Mouse (Mus musculus): ENCODE data around the gene Muc3a. TPM values are rescaled to one million over a fixed set of nuclear protein-coding genes. Genes with fewer than 3 reads are reported as not detected.

The Muc3a gene
- polyA plus RNA-seq, 1 experiment from 2014 or later, result not detected

DNA sequence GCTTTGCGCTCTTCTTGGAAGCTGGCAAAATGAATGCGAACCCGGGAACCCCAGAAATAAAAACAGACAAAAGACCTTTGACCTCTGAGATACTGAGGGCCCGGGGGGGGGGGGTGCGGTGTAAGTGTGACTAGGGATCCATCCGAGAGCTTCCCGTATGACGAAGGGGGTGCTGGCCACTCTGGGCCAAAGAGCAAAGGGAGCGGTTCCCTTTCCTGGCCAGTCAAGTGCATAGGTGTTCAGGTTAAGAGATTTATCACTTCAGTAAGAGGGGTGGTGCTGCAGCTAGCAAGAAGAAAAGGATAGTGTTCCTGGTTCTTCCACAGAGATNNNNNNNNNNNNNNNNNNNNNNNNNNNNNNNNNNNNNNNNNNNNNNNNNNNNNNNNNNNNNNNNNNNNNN lies 46.2 kb downstream of the Muc3a start:
- Histone ChIP-seq H3K36me3 (ENCODE audit: control insufficient read depth, insufficient read depth, low read length) (no peaks in the 10 kb centered on the region), H3K27ac (replicated peaks in 1 of 2; ENCODE audit: control insufficient read depth in 1 of 2, insufficient read depth in 1 of 2, low read depth in 2 of 2, low read length in 2 of 2) (no peak overlapping the region), H3K27me3 (ENCODE audit: control insufficient read depth, insufficient read depth, low read length) (no peaks in the 10 kb centered on the region), H3K9me3 (ENCODE audit: control insufficient read depth, low read length) (no peaks in the 10 kb centered on the region), H3K4me2 (ENCODE audit: low read length) (no peak overlapping the region), H3K9ac (ENCODE audit: low read length) (no peak overlapping the region), H3K4me3 (ENCODE audit: control insufficient read depth in 1 of 2, insufficient read depth in 1 of 2, low read depth in 1 of 2, low read length in 2 of 2) (no peak overlapping the region), H3K4me1 (ENCODE audit: control insufficient read depth in 2 of 2, insufficient read depth in 2 of 2, low read length in 2 of 2) (no peaks in the 10 kb centered on the region)
- WGBS, result 72% methylated on average over 9 of the region's 9 CpGs
- no peak for ATAC-seq (ENCODE audit: insufficient number of reproducible peaks, insufficient read depth, low FRiP score, low read depth)

GRCm38 (mm10) chr5:137161853-137162252 lies 50.3 kb downstream of the Muc3a start:
- no peaks in the 10 kb centered on the region for H3K9me3 ChIP-seq (ENCODE audit: control insufficient read depth, low read length)
- 59% methylated on average over 4 of the region's 4 CpGs for WGBS

DNA sequence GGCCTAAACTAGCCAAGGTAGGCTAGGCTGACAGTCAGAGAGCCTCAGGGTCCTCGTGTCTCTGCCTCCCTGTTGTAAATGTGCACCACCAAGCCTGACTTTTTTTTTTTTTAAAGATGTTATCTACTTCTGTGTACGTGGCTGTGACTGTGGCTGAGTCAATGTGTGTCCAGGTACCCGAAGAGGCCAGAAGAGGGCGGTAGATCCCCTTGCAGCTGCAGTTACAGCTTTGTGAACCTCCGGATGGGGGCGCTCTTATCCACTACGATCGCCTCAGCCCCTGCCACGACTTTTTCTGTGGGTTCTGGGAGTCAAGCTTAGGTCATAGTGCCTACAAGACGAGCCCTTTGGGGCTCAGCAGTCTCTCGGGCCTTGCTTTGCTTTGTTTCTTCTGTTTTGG lies 52.7 kb downstream of the Muc3a start:
- peaks cover 5% of the 10 kb centered on the region; the same call in 1 of the 2 replicates for H3K9me3 ChIP-seq (ENCODE audit: control insufficient read depth, low read length)
- H3K4me2 ChIP-seq (ENCODE audit: low read length), result no peak overlapping the region
- H3K27ac ChIP-seq (replicated peaks in 1 of 2; ENCODE audit: control insufficient read depth in 1 of 2, insufficient read depth in 1 of 2, low read depth in 2 of 2, low read length in 2 of 2), result no peak overlapping the region
- ATAC-seq (ENCODE audit: insufficient number of reproducible peaks, insufficient read depth, low FRiP score, low read depth), result no peak
- no peaks in the 10 kb centered on the region for H3K27me3 ChIP-seq (ENCODE audit: control insufficient read depth, insufficient read depth, low read length)
- H3K4me1 ChIP-seq (ENCODE audit: control insufficient read depth in 2 of 2, insufficient read depth in 2 of 2, low read length in 2 of 2), result no peaks in the 10 kb centered on the region
- no peaks in the 10 kb centered on the region for H3K36me3 ChIP-seq (ENCODE audit: control insufficient read depth, insufficient read depth, low read length)
- no peak overlapping the region for H3K4me3 ChIP-seq (ENCODE audit: control insufficient read depth in 1 of 2, insufficient read depth in 1 of 2, low read depth in 1 of 2, low read length in 2 of 2)
- H3K9ac ChIP-seq (ENCODE audit: low read length), result no peak overlapping the region
- WGBS, result 27% methylated on average over 11 of the region's 11 CpGs

More at GRCm38 (mm10) chr5:137161853-137162252, 50.3 kb downstream of the Muc3a start:
- H3K4me3 ChIP-seq (ENCODE audit: control insufficient read depth in 1 of 2, insufficient read depth in 1 of 2, low read depth in 1 of 2, low read length in 2 of 2), result no peak overlapping the region
- H3K4me1 ChIP-seq (ENCODE audit: control insufficient read depth in 2 of 2, insufficient read depth in 2 of 2, low read length in 2 of 2), result no peaks in the 10 kb centered on the region
- no peaks in the 10 kb centered on the region for H3K27me3 ChIP-seq (ENCODE audit: control insufficient read depth, insufficient read depth, low read length)
- H3K9ac ChIP-seq (ENCODE audit: low read length), result no peak overlapping the region
- no peak overlapping the region for H3K27ac ChIP-seq (replicated peaks in 1 of 2; ENCODE audit: control insufficient read depth in 1 of 2, insufficient read depth in 1 of 2, low read depth in 2 of 2, low read length in 2 of 2)
- no peak for ATAC-seq (ENCODE audit: insufficient number of reproducible peaks, insufficient read depth, low FRiP score, low read depth)
- H3K4me2 ChIP-seq (ENCODE audit: low read length), result no peak overlapping the region
- H3K36me3 ChIP-seq (ENCODE audit: control insufficient read depth, insufficient read depth, low read length), result no peaks in the 10 kb centered on the region

Other genes with a start within 250 kb of the Muc3a start
- gene Cldn15, start 245.8 kb downstream of the Muc3a start, polyA plus RNA-seq (2014; fragmentation: Nextera tagmentation; extraction: Ambion mirVana), result 5.3 TPM in 2 replicates
- 36.7 and 38.3 TPM in 2 replicates for gene Plod3, start 225.4 kb downstream of the Muc3a start, polyA plus RNA-seq (2014; fragmentation: Nextera tagmentation; extraction: Ambion mirVana)
- 77.0 and 83.5 TPM in 2 replicates for gene Znhit1, start 224.4 kb downstream of the Muc3a start, polyA plus RNA-seq (2014; fragmentation: Nextera tagmentation; extraction: Ambion mirVana)
- 0.09 TPM in 1 of 2 replicates, not detected in the other for gene Vgf, start 186.0 kb downstream of the Muc3a start, polyA plus RNA-seq (2014; fragmentation: Nextera tagmentation; extraction: Ambion mirVana)
- gene Ap1s1, start 166.3 kb downstream of the Muc3a start, polyA plus RNA-seq (2014; fragmentation: Nextera tagmentation; extraction: Ambion mirVana), result 117 and 120 TPM in 2 replicates
- gene Serpine1, start 140.1 kb downstream of the Muc3a start, polyA plus RNA-seq (2014; fragmentation: Nextera tagmentation; extraction: Ambion mirVana), result 0.93 and 1.0 TPM in 2 replicates
- 8.1 and 8.4 TPM in 2 replicates for gene Trim56, start 96.2 kb downstream of the Muc3a start, polyA plus RNA-seq (2014; fragmentation: Nextera tagmentation; extraction: Ambion mirVana)
- not detected in 2 replicates for gene Muc3, start 63.1 kb downstream of the Muc3a start, polyA plus RNA-seq (2014; fragmentation: Nextera tagmentation; extraction: Ambion mirVana)
- 11.2 and 12.5 TPM in 2 replicates for gene Ache, start 75.1 kb upstream of the Muc3a start, polyA plus RNA-seq (2014; fragmentation: Nextera tagmentation; extraction: Ambion mirVana)
- gene Ufsp1, start 82.2 kb upstream of the Muc3a start, polyA plus RNA-seq (2014; fragmentation: Nextera tagmentation; extraction: Ambion mirVana), result 7.1 and 7.4 TPM in 2 replicates
- gene Srrt, start 95.3 kb upstream of the Muc3a start, polyA plus RNA-seq (2014; fragmentation: Nextera tagmentation; extraction: Ambion mirVana), result 58.6 and 69.9 TPM in 2 replicates
- gene Trip6, start 102.0 kb upstream of the Muc3a start, polyA plus RNA-seq (2014; fragmentation: Nextera tagmentation; extraction: Ambion mirVana), result 32.3 and 38.9 TPM in 2 replicates
- 5.3 and 5.7 TPM in 2 replicates for gene Slc12a9, start 121.2 kb upstream of the Muc3a start, polyA plus RNA-seq (2014; fragmentation: Nextera tagmentation; extraction: Ambion mirVana)
- 38.2 and 40.5 TPM in 2 replicates for gene Ephb4, start 137.7 kb upstream of the Muc3a start, polyA plus RNA-seq (2014; fragmentation: Nextera tagmentation; extraction: Ambion mirVana)